Mouse (Mus musculus): ENCODE results near the gene Elmsan1. TPM values are rescaled to one million over a fixed set of nuclear protein-coding genes. Genes with fewer than 3 reads are reported as not detected.
"Not testable (repeated sequence)": the region's sequence is repeated elsewhere in the genome, so short reads cannot be mapped to it uniquely, and the experiment has no call there.

Elmsan1 gene
- total and polyA plus RNA-seq, 3 experiments: 21.4 to 140 (median 66.7) TPM

GRCm38 (mm10) chr12:84101493-84101845, 117.2 kb downstream of the Elmsan1 start:
- H3K4me3 ChIP-seq (ENCODE audit: low read depth, low read length): no peak overlapping the region
- H3K27me3 ChIP-seq (ENCODE audit: insufficient read depth, low read length): peaks cover 22% of the 10 kb centered on the region
- no peaks in the 10 kb centered on the region for H3K4me1 ChIP-seq (ENCODE audit: insufficient read depth, low read depth, low read length)
- no peaks in the 10 kb centered on the region for H3K36me3 ChIP-seq (replicated peaks)
- DNase-seq (ENCODE audit: low spot score): no peak
- no peak for ATAC-seq (ENCODE audit: extremely low read depth, insufficient number of reproducible peaks, low FRiP score, poor library complexity, severe bottlenecking)
- TF ChIP-seq TAL1 (conservative IDR thresholded peaks at IDR 0.05; ENCODE audit: low read depth, low read length) (no peak), GATA2 (IDR thresholded peaks at IDR 0.05; ENCODE audit: borderline replicate concordance, low read depth, low read length) (no peak), POLR2AphosphoS5 (IDR thresholded peaks at IDR 0.05; ENCODE audit: insufficient replicate concordance, low read depth, low read length) (no peak), GATA1 (IDR thresholded peaks at IDR 0.05; ENCODE audit: borderline replicate concordance, low read length) (no peak), CTCF (IDR thresholded peaks at IDR 0.05; ENCODE audit: low read depth, low read length) (no peak)
- H3K9me3 ChIP-seq (replicated peaks): no peaks in the 10 kb centered on the region

- H3K27me3 ChIP-seq (ENCODE audit: insufficient read depth, low read length): peaks cover 23% of the 10 kb centered on the region
- DNase-seq (ENCODE audit: low spot score); H3K9me3 ChIP-seq (replicated peaks); ATAC-seq (ENCODE audit: extremely low read depth, insufficient number of reproducible peaks, low FRiP score, poor library complexity, severe bottlenecking); H3K4me3 ChIP-seq (ENCODE audit: low read depth, low read length); H3K4me1 ChIP-seq (ENCODE audit: insufficient read depth, low read depth, low read length); H3K36me3 ChIP-seq (replicated peaks): not testable (repeated sequence)
Observed at GRCm38 (mm10) chr12:84100604-84101492, 117.8 kb downstream of the Elmsan1 start, which contains the start of gene Acot6. Acot6 (plus strand) TSS chr12:84100654.

DNA sequence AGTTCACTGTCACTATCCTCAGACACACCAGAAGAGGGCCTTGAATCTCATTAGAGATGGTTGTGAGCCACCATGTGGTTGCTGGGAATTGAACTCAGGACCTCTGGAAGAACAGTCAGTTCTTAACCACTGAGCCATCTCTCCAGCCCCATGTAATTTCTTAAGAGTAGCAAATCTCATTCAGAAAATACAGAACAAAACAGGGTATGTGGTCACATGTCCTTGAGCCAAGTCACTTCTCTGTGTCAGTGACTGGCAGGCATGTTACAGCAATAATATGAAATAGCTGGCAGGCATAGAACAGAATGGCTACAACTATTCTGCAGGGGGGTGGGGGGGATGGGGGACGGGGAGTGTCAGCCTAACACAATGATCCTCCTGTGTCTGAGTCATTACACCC, 118.6 kb downstream of the Elmsan1 start:
- TF ChIP-seq TAL1 (conservative IDR thresholded peaks at IDR 0.05; ENCODE audit: low read depth, low read length): no peak
- TF ChIP-seq GATA1 (IDR thresholded peaks at IDR 0.05; ENCODE audit: borderline replicate concordance, low read length): no peak
- no peak for TF ChIP-seq CTCF (IDR thresholded peaks at IDR 0.05; ENCODE audit: low read depth, low read length)
- no peak for TF ChIP-seq POLR2AphosphoS5 (IDR thresholded peaks at IDR 0.05; ENCODE audit: insufficient replicate concordance, low read depth, low read length)
- H3K9me3 ChIP-seq (replicated peaks): no peaks in the 10 kb centered on the region
- no peak for DNase-seq (ENCODE audit: low spot score)
- H3K27me3 ChIP-seq (ENCODE audit: insufficient read depth, low read length): peaks cover 26% of the 10 kb centered on the region
- no peaks in the 10 kb centered on the region for H3K4me1 ChIP-seq (ENCODE audit: insufficient read depth, low read depth, low read length)
- H3K4me3 ChIP-seq (ENCODE audit: low read depth, low read length): no peak overlapping the region
- ATAC-seq (ENCODE audit: extremely low read depth, insufficient number of reproducible peaks, low FRiP score, poor library complexity, severe bottlenecking): no peak
- H3K36me3 ChIP-seq (replicated peaks): no peaks in the 10 kb centered on the region

DNA sequence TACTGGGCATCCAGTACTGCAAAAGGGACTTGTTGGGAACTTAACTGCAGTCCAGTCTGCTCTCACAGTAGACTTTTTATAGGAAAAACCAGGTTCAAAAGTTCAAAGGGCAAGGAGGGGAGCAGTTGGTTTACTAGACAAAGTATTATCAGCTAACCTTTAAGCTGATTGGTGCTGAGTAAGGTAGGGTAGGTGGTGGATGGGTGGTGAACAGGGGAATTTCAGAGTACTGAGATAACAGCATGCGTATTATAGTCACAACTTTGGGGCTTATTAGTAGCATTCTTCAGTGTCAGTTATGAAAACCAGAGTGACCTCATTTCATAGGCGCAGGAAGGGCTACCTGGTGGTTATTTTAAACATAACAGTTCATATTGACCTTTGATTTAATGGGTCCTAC, 119.1 kb downstream of the Elmsan1 start:
- Histone ChIP-seq H3K9me3 (replicated peaks) (no peaks in the 10 kb centered on the region), H3K4me1 (ENCODE audit: insufficient read depth, low read depth, low read length) (no peaks in the 10 kb centered on the region), H3K27me3 (ENCODE audit: insufficient read depth, low read length) (peaks cover 26% of the 10 kb centered on the region), H3K4me3 (ENCODE audit: low read depth, low read length) (no peak overlapping the region), H3K36me3 (replicated peaks) (no peaks in the 10 kb centered on the region)
- no peak for ATAC-seq (ENCODE audit: extremely low read depth, insufficient number of reproducible peaks, low FRiP score, poor library complexity, severe bottlenecking)
- no peak for DNase-seq (ENCODE audit: low spot score)
- no peak for TF ChIP-seq GATA2 (IDR thresholded peaks at IDR 0.05; ENCODE audit: borderline replicate concordance, low read depth, low read length)
- no peak for TF ChIP-seq GATA1 (IDR thresholded peaks at IDR 0.05; ENCODE audit: borderline replicate concordance, low read length)
- TF ChIP-seq CTCF (IDR thresholded peaks at IDR 0.05; ENCODE audit: low read depth, low read length): no peak
- no peak for TF ChIP-seq POLR2AphosphoS5 (IDR thresholded peaks at IDR 0.05; ENCODE audit: insufficient replicate concordance, low read depth, low read length)
- TF ChIP-seq TAL1 (conservative IDR thresholded peaks at IDR 0.05; ENCODE audit: low read depth, low read length): no peak

Other genes with a start within 250 kb of the Elmsan1 start
- gene Heatr4, start 234.0 kb downstream of the Elmsan1 start, total RNA-seq (2014; fragmentation: Nextera tagmentation): not detected in 2 replicates
- 0.06 and 0.22 TPM in 2 replicates for gene Heatr4, start 234.0 kb downstream of the Elmsan1 start, total RNA-seq (2017)
- not detected in 2 replicates for gene Heatr4, start 234.0 kb downstream of the Elmsan1 start, polyA plus RNA-seq (2012)
- not detected in 2 replicates for gene Acot2, start 231.0 kb downstream of the Elmsan1 start, total RNA-seq (2014; fragmentation: Nextera tagmentation)
- gene Acot2, start 231.0 kb downstream of the Elmsan1 start, total RNA-seq (2017): 0.22 TPM in 1 of 2 replicates, not detected in the other
- gene Acot2, start 231.0 kb downstream of the Elmsan1 start, polyA plus RNA-seq (2012): 0.02 TPM in 1 of 2 replicates, not detected in the other
- gene Acot1, start 209.4 kb downstream of the Elmsan1 start, total RNA-seq (2014; fragmentation: Nextera tagmentation): not detected in 2 replicates
- gene Acot1, start 209.4 kb downstream of the Elmsan1 start, total RNA-seq (2017): 0.11 TPM in 1 of 2 replicates, not detected in the other
- not detected in 2 replicates for gene Acot1, start 209.4 kb downstream of the Elmsan1 start, polyA plus RNA-seq (2012)
- gene Acot4, start 180.5 kb downstream of the Elmsan1 start, total RNA-seq (2014; fragmentation: Nextera tagmentation): not detected in 2 replicates
- gene Acot4, start 180.5 kb downstream of the Elmsan1 start, total RNA-seq (2017): 0.05 and 0.06 TPM in 2 replicates
- gene Acot4, start 180.5 kb downstream of the Elmsan1 start, polyA plus RNA-seq (2012): not detected in 2 replicates
- not detected in 2 replicates for gene Gm49366, start 179.9 kb downstream of the Elmsan1 start, total RNA-seq (2014; fragmentation: Nextera tagmentation)
- not detected in 2 replicates for gene Gm49366, start 179.9 kb downstream of the Elmsan1 start, total RNA-seq (2017)
- not detected in 2 replicates for gene Gm49366, start 179.9 kb downstream of the Elmsan1 start, polyA plus RNA-seq (2012)
- gene Acot3, start 166.7 kb downstream of the Elmsan1 start, total RNA-seq (2014; fragmentation: Nextera tagmentation): not detected in 2 replicates
- not detected in 2 replicates for gene Acot3, start 166.7 kb downstream of the Elmsan1 start, total RNA-seq (2017)
- gene Acot3, start 166.7 kb downstream of the Elmsan1 start, polyA plus RNA-seq (2012): 0.03 TPM in 2 replicates
- gene Acot5, start 149.6 kb downstream of the Elmsan1 start, total RNA-seq (2014; fragmentation: Nextera tagmentation): not detected in 2 replicates
- gene Acot5, start 149.6 kb downstream of the Elmsan1 start, total RNA-seq (2017): not detected in 2 replicates
- not detected in 2 replicates for gene Acot5, start 149.6 kb downstream of the Elmsan1 start, polyA plus RNA-seq (2012)
- not detected in 2 replicates for gene Acot6, start 118.2 kb downstream of the Elmsan1 start, total RNA-seq (2014; fragmentation: Nextera tagmentation)
- gene Acot6, start 118.2 kb downstream of the Elmsan1 start, total RNA-seq (2017): 0.12 and 0.33 TPM in 2 replicates
- gene Acot6, start 118.2 kb downstream of the Elmsan1 start, polyA plus RNA-seq (2012): not detected in 2 replicates
- 1.1 and 3.6 TPM in 2 replicates for gene Dnal1, start 104.5 kb downstream of the Elmsan1 start, total RNA-seq (2014; fragmentation: Nextera tagmentation)
- 0.49 and 0.76 TPM in 2 replicates for gene Dnal1, start 104.5 kb downstream of the Elmsan1 start, total RNA-seq (2017)
- 0.01 and 0.14 TPM in 2 replicates for gene Dnal1, start 104.5 kb downstream of the Elmsan1 start, polyA plus RNA-seq (2012)
- 0.58 and 0.83 TPM in 2 replicates for gene Pnma1, start 70.4 kb downstream of the Elmsan1 start, total RNA-seq (2014; fragmentation: Nextera tagmentation)
- gene Pnma1, start 70.4 kb downstream of the Elmsan1 start, total RNA-seq (2017): 0.76 and 1.5 TPM in 2 replicates
- gene Pnma1, start 70.4 kb downstream of the Elmsan1 start, polyA plus RNA-seq (2012): 0.14 TPM in 2 replicates
- gene Ptgr2, start 66.4 kb upstream of the Elmsan1 start, total RNA-seq (2014; fragmentation: Nextera tagmentation): 59.6 and 71.3 TPM in 2 replicates
- gene Ptgr2, start 66.4 kb upstream of the Elmsan1 start, total RNA-seq (2017): 152 and 184 TPM in 2 replicates
- 5.5 and 10.1 TPM in 2 replicates for gene Ptgr2, start 66.4 kb upstream of the Elmsan1 start, polyA plus RNA-seq (2012)
- 99.2 and 113 TPM in 2 replicates for gene Zfp410, start 98.0 kb upstream of the Elmsan1 start, total RNA-seq (2014; fragmentation: Nextera tagmentation)
- 115 and 118 TPM in 2 replicates for gene Zfp410, start 98.0 kb upstream of the Elmsan1 start, total RNA-seq (2017)
- 2.9 and 4.0 TPM in 2 replicates for gene Zfp410, start 98.0 kb upstream of the Elmsan1 start, polyA plus RNA-seq (2012)
- 27.5 and 41.3 TPM in 2 replicates for gene Coq6, start 142.8 kb upstream of the Elmsan1 start, total RNA-seq (2014; fragmentation: Nextera tagmentation)
- gene Coq6, start 142.8 kb upstream of the Elmsan1 start, total RNA-seq (2017): 20.7 and 29.2 TPM in 2 replicates
- 12.7 and 20.7 TPM in 2 replicates for gene Coq6, start 142.8 kb upstream of the Elmsan1 start, polyA plus RNA-seq (2012)
- gene Fam161b, start 143.0 kb upstream of the Elmsan1 start, total RNA-seq (2014; fragmentation: Nextera tagmentation): 2.9 and 3.3 TPM in 2 replicates
- gene Fam161b, start 143.0 kb upstream of the Elmsan1 start, total RNA-seq (2017): 3.5 and 4.3 TPM in 2 replicates
- 0.25 and 0.44 TPM in 2 replicates for gene Fam161b, start 143.0 kb upstream of the Elmsan1 start, polyA plus RNA-seq (2012)
- 15.7 and 20.9 TPM in 2 replicates for gene Entpd5, start 190.1 kb upstream of the Elmsan1 start, total RNA-seq (2014; fragmentation: Nextera tagmentation)
- gene Entpd5, start 190.1 kb upstream of the Elmsan1 start, total RNA-seq (2017): 14.4 and 16.0 TPM in 2 replicates
- 1.6 and 3.7 TPM in 2 replicates for gene Entpd5, start 190.1 kb upstream of the Elmsan1 start, polyA plus RNA-seq (2012)
- gene Bbof1, start 190.2 kb upstream of the Elmsan1 start, total RNA-seq (2014; fragmentation: Nextera tagmentation): 4.1 and 5.5 TPM in 2 replicates
- 4.4 and 6.0 TPM in 2 replicates for gene Bbof1, start 190.2 kb upstream of the Elmsan1 start, total RNA-seq (2017)
- gene Bbof1, start 190.2 kb upstream of the Elmsan1 start, polyA plus RNA-seq (2012): 2.2 and 2.7 TPM in 2 replicates
- 53.0 and 73.5 TPM in 2 replicates for gene Rnf113a2, start 198.3 kb upstream of the Elmsan1 start, total RNA-seq (2014; fragmentation: Nextera tagmentation)
- 55.6 and 59.1 TPM in 2 replicates for gene Rnf113a2, start 198.3 kb upstream of the Elmsan1 start, total RNA-seq (2017)
- gene Rnf113a2, start 198.3 kb upstream of the Elmsan1 start, polyA plus RNA-seq (2012): 47.9 and 48.1 TPM in 2 replicates
- gene Aldh6a1, start 232.1 kb upstream of the Elmsan1 start, total RNA-seq (2014; fragmentation: Nextera tagmentation): 39.6 and 41.2 TPM in 2 replicates
- gene Aldh6a1, start 232.1 kb upstream of the Elmsan1 start, total RNA-seq (2017): 14.7 and 16.1 TPM in 2 replicates
- gene Aldh6a1, start 232.1 kb upstream of the Elmsan1 start, polyA plus RNA-seq (2012): 3.5 and 4.6 TPM in 2 replicates
- gene Lin52, start 232.5 kb upstream of the Elmsan1 start, total RNA-seq (2014; fragmentation: Nextera tagmentation): 21.6 and 25.2 TPM in 2 replicates
- 30.9 and 38.5 TPM in 2 replicates for gene Lin52, start 232.5 kb upstream of the Elmsan1 start, total RNA-seq (2017)
- gene Lin52, start 232.5 kb upstream of the Elmsan1 start, polyA plus RNA-seq (2012): 0.67 and 1.0 TPM in 2 replicates